Comparison of ENCODE assay signal across 23 mouse cellular contexts in the genomic region with DNA sequence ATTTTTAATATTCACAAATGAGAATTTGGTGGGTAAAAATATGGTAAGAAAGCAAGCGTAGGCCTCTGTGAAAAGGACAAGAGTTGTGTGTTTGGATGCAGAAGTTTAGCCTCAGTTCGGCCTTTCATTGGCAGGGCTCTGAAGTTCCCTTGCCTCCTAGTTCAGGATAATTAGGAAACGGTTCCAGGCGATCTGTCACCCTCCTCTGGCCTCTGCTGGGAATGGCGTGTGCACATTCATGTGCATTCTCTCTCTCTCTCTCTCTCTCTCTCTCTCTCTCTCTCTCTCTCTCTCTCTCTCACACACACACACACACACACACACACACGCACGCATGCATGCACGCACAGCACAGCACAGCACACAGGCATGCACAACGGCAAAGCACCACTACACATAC.
DNase-seq lines count a peak whose midpoint lies in the region; ATAC-seq and TF ChIP-seq lines count a peak whose summit lies in the region.
"Had no signal": no experiment of that assay in that cellular context is flagged by ENCODE, and none has a peak within 500 bp of the region (broad histone marks: within the 10 kb centered on the region; RNA-seq: fewer than 3 reads in every experiment).

No protein-coding gene starts in this region.

- no peaks in the 10 kb centered on the region for H3K9me3 ChIP-seq in lung, postnatal 0 days (ENCODE audit: low read length)
- H3K9me3 ChIP-seq: embryonic facial prominence, embryonic 12.5 days; heart, embryonic 13.5 days; hindbrain, embryonic 15.5 days; midbrain, embryonic 10.5 days; neural tube, embryonic 12.5 days had no signal

- WGBS in lung, postnatal 0 days: 73% methylated on average over 9 of the region's 9 CpGs

- H3K27ac ChIP-seq in lung, postnatal 0 days (ENCODE audit: low read length): no peak overlapping the region
- H3K27ac ChIP-seq: embryonic facial prominence, embryonic 12.5 days; gastrocnemius, adult 2 months; heart, embryonic 13.5 days; hindbrain, embryonic 15.5 days; macrophage; midbrain, embryonic 10.5 days; neural tube, embryonic 12.5 days had no signal

- 0 out of 2 replicates have a peak, but pooled peaks have one; percentile 6 for TF ChIP-seq CTCF in lung, postnatal 0 days (IDR thresholded peaks at IDR 0.05)

- no peak overlapping the region for H3K4me3 ChIP-seq in lung, postnatal 0 days (ENCODE audit: low read depth, low read length)
- H3K4me3 ChIP-seq: embryonic facial prominence, embryonic 12.5 days; gastrocnemius, adult 2 months; heart, embryonic 13.5 days; hindbrain, embryonic 15.5 days; midbrain, embryonic 10.5 days; neural tube, embryonic 12.5 days had no signal

- no peak for ATAC-seq in lung, postnatal 0 days
- ATAC-seq: forebrain, embryonic 16.5 days had no signal

- H3K9ac ChIP-seq in lung, postnatal 0 days (replicated peaks; ENCODE audit: low read depth): no peak overlapping the region
- H3K9ac ChIP-seq: embryonic facial prominence, embryonic 12.5 days; heart, embryonic 13.5 days; hindbrain, embryonic 15.5 days; neural tube, embryonic 12.5 days had no signal

- intact Hi-C loops in heart, postnatal 10 days (cut with DNase I): loop anchor here (5.0 kb wide), 1 partner anchor 153 kb away; no protein-coding TSS in a partner anchor

- H3K4me1 ChIP-seq in lung, postnatal 0 days (ENCODE audit: insufficient read depth, low read depth, low read length): no peaks in the 10 kb centered on the region
- H3K4me1 ChIP-seq: embryonic facial prominence, embryonic 12.5 days; heart, embryonic 13.5 days; hindbrain, embryonic 15.5 days; midbrain, embryonic 10.5 days; neural tube, embryonic 12.5 days had no signal

- no peak overlapping the region for H3K4me2 ChIP-seq in lung, postnatal 0 days (replicated peaks; ENCODE audit: low read depth, low read length)
- H3K4me2 ChIP-seq: embryonic facial prominence, embryonic 12.5 days; heart, embryonic 13.5 days; hindbrain, embryonic 15.5 days; liver, embryonic 11.5 days; neural tube, embryonic 12.5 days had no signal

- no peaks in the 10 kb centered on the region for H3K27me3 ChIP-seq in lung, postnatal 0 days (replicated peaks; ENCODE audit: insufficient read depth, low read length)
- H3K27me3 ChIP-seq: embryonic facial prominence, embryonic 12.5 days; heart, embryonic 13.5 days; hindbrain, embryonic 15.5 days; neural tube, embryonic 12.5 days had no signal

- TF ChIP-seq EP300 in lung, postnatal 0 days (IDR thresholded peaks at IDR 0.05): no peak

- DNase-seq in heart, adult 11 months: peak; percentile 1
- no peak for DNase-seq in heart, postnatal 10 days
- no peak for DNase-seq in lung, postnatal 0 days (ENCODE audit: low spot score)
- DNase-seq in lung, postnatal 14 days: no peak
- DNase-seq in forelimb bud, embryonic 11.5 days (ENCODE audit: low read depth, low spot score): peak; percentile 10
- DNase-seq in kidney, postnatal 25 days: peak; percentile 25 to 49
- no peak for DNase-seq in natural killer cell, adult 2 months (ENCODE audit: low spot score in 2 of 2)
- DNase-seq: adrenal gland, adult 2 months; cerebellum, adult 9-11 months; gastrocnemius, adult 2 months; heart, adult 18-20 months; heart, postnatal 36 days; lung, adult 2 months; spleen, adult 18-20 months; thymus, postnatal 36 days had no signal

- no peaks in the 10 kb centered on the region for H3K36me3 ChIP-seq in lung, postnatal 0 days (ENCODE audit: insufficient read depth, low read length)
- H3K36me3 ChIP-seq: embryonic facial prominence, embryonic 12.5 days; heart, embryonic 13.5 days; hindbrain, embryonic 15.5 days; midbrain, embryonic 10.5 days; neural tube, embryonic 12.5 days had no signal

Comparison
In these comparisons a context has a peak if more than half of its experiments do, and no peak if none do; other contexts are left out.
1. DNase-seq: peak in heart, adult 11 months (single experiment), forelimb bud, embryonic 11.5 days (single experiment) and kidney, postnatal 25 days (2 of 2); none in heart, postnatal 10 days (0 of 2), lung, postnatal 0 days (single experiment), lung, postnatal 14 days (single experiment) and natural killer cell, adult 2 months (0 of 2).